Comparison of ENCODE assay signal across 14 mouse cellular contexts in genomic region chr8:10172278-10172677, GRCm38 (mm10). TPM values are rescaled to one million over a fixed set of nuclear protein-coding genes. Genes with fewer than 3 reads are reported as not detected.
"Had no signal": no experiment of that assay in that cellular context is flagged by ENCODE, and none has a peak within 500 bp of the region (broad histone marks: within the 10 kb centered on the region; RNA-seq: fewer than 3 reads in every experiment).

No protein-coding gene starts in this region.

- H3K4me3 ChIP-seq: left cerebral cortex, adult 2 months; limb, embryonic 12.5 days; liver, embryonic 13.5 days; lung, embryonic 15.5 days had no signal

- H3K27ac ChIP-seq: left cerebral cortex, adult 2 months; limb, embryonic 12.5 days; liver, embryonic 13.5 days; lung, embryonic 15.5 days; macrophage had no signal

- H3K27me3 ChIP-seq: limb, embryonic 12.5 days; liver, embryonic 13.5 days; lung, embryonic 15.5 days had no signal

- ATAC-seq: liver, postnatal 0 days had no signal

- H3K36me3 ChIP-seq: limb, embryonic 12.5 days; liver, embryonic 13.5 days; lung, embryonic 15.5 days had no signal

- H3K9ac ChIP-seq: limb, embryonic 12.5 days; liver, embryonic 13.5 days; liver, postnatal 0 days; lung, embryonic 15.5 days had no signal

- H3K4me1 ChIP-seq: limb, embryonic 12.5 days; lung, embryonic 15.5 days had no signal

- H3K9me3 ChIP-seq: limb, embryonic 12.5 days; liver, embryonic 13.5 days; lung, embryonic 15.5 days had no signal

- H3K4me2 ChIP-seq: limb, embryonic 12.5 days; liver, embryonic 13.5 days; lung, embryonic 15.5 days had no signal

- DNase-seq: kidney, adult 8-10 months; kidney, postnatal 25 days; liver; liver, embryonic 13.5 days; liver, postnatal 0 days; lung, postnatal 14 days; right cerebral cortex, postnatal 25 days; thymus, adult 2 months; thymus, postnatal 25 days had no signal

RNA-seq across cellular contexts. Expression of gene Myo16, which starts 18.6 kb away (rescaled TPM):
- polyA plus RNA-seq: liver, embryonic 13.5 days; macrophage; small intestine, adult 2 months had no signal
